ENCODE assay signal across 15 mouse cellular contexts in genomic region chr11:98763502-98763861, GRCm38 (mm10). TPM values are rescaled to one million over a fixed set of nuclear protein-coding genes. Genes with fewer than 3 reads are reported as not detected.
DNase-seq lines count a peak whose midpoint lies in the region; ATAC-seq and TF ChIP-seq lines count a peak whose summit lies in the region.
"Had no signal": no experiment of that assay in that cellular context is flagged by ENCODE, and none has a peak within 500 bp of the region (broad histone marks: within the 10 kb centered on the region; RNA-seq: fewer than 3 reads in every experiment).

No protein-coding gene starts in this region.

- H3K9ac ChIP-seq in hindbrain, embryonic 12.5 days, result no peak overlapping the region
- H3K9ac ChIP-seq in hindbrain, embryonic 14.5 days, result no peak overlapping the region
- H3K9ac ChIP-seq: liver, embryonic 14.5 days; neural tube, embryonic 15.5 days had no signal

- 0 out of 2 replicates have a peak overlapping the region, but pooled peaks have one; percentile 23 for H3K27ac ChIP-seq in hindbrain, embryonic 12.5 days
- no peak overlapping the region for H3K27ac ChIP-seq in hindbrain, embryonic 14.5 days
- peak overlapping the region; percentile 58 for H3K27ac ChIP-seq in small intestine, adult 2 months (ENCODE audit: insufficient read depth, low read depth, low read length)
- H3K27ac ChIP-seq: liver, embryonic 14.5 days; neural tube, embryonic 15.5 days had no signal

- H3K9me3 ChIP-seq in hindbrain, embryonic 12.5 days (replicated peaks), result no peaks in the 10 kb centered on the region
- no peaks in the 10 kb centered on the region for H3K9me3 ChIP-seq in hindbrain, embryonic 14.5 days (ENCODE audit: control insufficient read depth, low read length)
- H3K9me3 ChIP-seq: neural tube, embryonic 15.5 days had no signal

- H3K27me3 ChIP-seq in hindbrain, embryonic 12.5 days, result no peaks in the 10 kb centered on the region
- H3K27me3 ChIP-seq in hindbrain, embryonic 14.5 days (ENCODE audit: control insufficient read depth, insufficient read depth, low read length), result no peaks in the 10 kb centered on the region
- no peaks in the 10 kb centered on the region for H3K27me3 ChIP-seq in small intestine, adult 2 months (ENCODE audit: control insufficient read depth, insufficient read depth, low read length)
- H3K27me3 ChIP-seq: neural tube, embryonic 15.5 days had no signal

- H3K36me3 ChIP-seq in hindbrain, embryonic 12.5 days, result peaks cover 68% of the 10 kb centered on the region
- H3K36me3 ChIP-seq in hindbrain, embryonic 14.5 days (replicated peaks; ENCODE audit: control insufficient read depth, insufficient read depth), result peaks cover 84% of the 10 kb centered on the region
- H3K36me3 ChIP-seq in small intestine, adult 2 months (ENCODE audit: control insufficient read depth, insufficient read depth, low read length), result peaks cover 54% of the 10 kb centered on the region

- H3K4me2 ChIP-seq in hindbrain, embryonic 12.5 days (replicated peaks), result no peak overlapping the region
- no peak overlapping the region for H3K4me2 ChIP-seq in hindbrain, embryonic 14.5 days (replicated peaks)
- H3K4me2 ChIP-seq: neural tube, embryonic 15.5 days had no signal

- peaks cover 38% of the 10 kb centered on the region for H3K4me1 ChIP-seq in hindbrain, embryonic 12.5 days
- peaks cover 32% of the 10 kb centered on the region for H3K4me1 ChIP-seq in hindbrain, embryonic 14.5 days (replicated peaks; ENCODE audit: control insufficient read depth, insufficient read depth, low read length)
- peaks cover 10% of the 10 kb centered on the region for H3K4me1 ChIP-seq in small intestine, adult 2 months (ENCODE audit: control insufficient read depth, insufficient read depth, insufficient read length, low read length)

- DNase-seq in cerebellum, adult 11-12 months, result peak; percentile 34
- DNase-seq in cerebellum, adult 8-10 months, result no peak
- no peak for DNase-seq in hindbrain, embryonic 14.5 days (ENCODE audit: low spot score)
- peak; percentile 14 for DNase-seq in lung, postnatal 36 days
- no peak for DNase-seq in lung, postnatal 14 days
- no peak for DNase-seq in spleen, adult 12 weeks (ENCODE audit: low spot score)
- DNase-seq: kidney, postnatal 14 days; layer of hippocampus, postnatal 36 days; thymus, adult 2 months had no signal

- H3K4me3 ChIP-seq in hindbrain, embryonic 12.5 days, result no peak overlapping the region
- H3K4me3 ChIP-seq in hindbrain, embryonic 14.5 days (replicated peaks; ENCODE audit: low read length), result no peak overlapping the region
- no peak overlapping the region for H3K4me3 ChIP-seq in small intestine, adult 2 months (ENCODE audit: low read depth, low read length)
- H3K4me3 ChIP-seq: neural tube, embryonic 15.5 days had no signal

- 87% methylated on average over 8 of the region's 8 CpGs for WGBS in hindbrain, embryonic 12.5 days
- 90% methylated on average over 8 of the region's 8 CpGs for WGBS in hindbrain, embryonic 14.5 days
- 79% methylated on average over 8 of the region's 8 CpGs for WGBS in small intestine, adult 2 months

- TF ChIP-seq CTCF in small intestine, adult 2 months (IDR thresholded peaks at IDR 0.05; ENCODE audit: extremely low read depth, insufficient read length, insufficient replicate concordance, low read depth, low read length), result no peak

- TF ChIP-seq POLR2A in small intestine, adult 2 months (IDR thresholded peaks at IDR 0.05; ENCODE audit: low read depth, low read length), result no peak

- ATAC-seq in hindbrain, embryonic 12.5 days (ENCODE audit: low FRiP score), result no peak
- no peak for ATAC-seq in hindbrain, embryonic 14.5 days (ENCODE audit: low FRiP score)
- ATAC-seq: inflammation-experienced regulatory T-cells, adult 6 months; midbrain, embryonic 16.5 days had no signal

RNA-seq across cellular contexts. Expression of gene Nr1d1, which starts 11.7 kb away (rescaled TPM):
- polyA plus RNA-seq in hindbrain, embryonic 12.5 days (2016; fragmentation: Nextera tagmentation; extraction: Ambion mirVana), result 1.2 and 1.3 TPM in 2 replicates
- 3.4 and 4.1 TPM in 2 replicates for polyA plus RNA-seq in hindbrain, embryonic 14.5 days (2014; fragmentation: Nextera tagmentation; extraction: Ambion mirVana)
- 59.8 and 206 TPM in 2 replicates for polyA plus RNA-seq in small intestine, adult 2 months (2012; rRNA removed)

RNA-seq across cellular contexts. Expression of gene Thra, which starts 23.0 kb away (rescaled TPM):
- 67.2 and 68.4 TPM in 2 replicates for polyA plus RNA-seq in hindbrain, embryonic 12.5 days (2016; fragmentation: Nextera tagmentation; extraction: Ambion mirVana)
- 165 and 181 TPM in 2 replicates for polyA plus RNA-seq in hindbrain, embryonic 14.5 days (2014; fragmentation: Nextera tagmentation; extraction: Ambion mirVana)
- polyA plus RNA-seq in small intestine, adult 2 months (2012; rRNA removed), result 46.5 and 128 TPM in 2 replicates

RNA-seq across cellular contexts. Expression of gene Msl1, which starts 31.8 kb away (rescaled TPM):
- polyA plus RNA-seq in hindbrain, embryonic 12.5 days (2016; fragmentation: Nextera tagmentation; extraction: Ambion mirVana), result 38.8 and 40.4 TPM in 2 replicates
- polyA plus RNA-seq in hindbrain, embryonic 14.5 days (2014; fragmentation: Nextera tagmentation; extraction: Ambion mirVana), result 23.6 and 24.1 TPM in 2 replicates
- polyA plus RNA-seq in small intestine, adult 2 months (2012; rRNA removed), result 19.8 and 38.5 TPM in 2 replicates

RNA-seq across cellular contexts. Expression of gene Med24, which starts 34.2 kb away (rescaled TPM):
- polyA plus RNA-seq in hindbrain, embryonic 12.5 days (2016; fragmentation: Nextera tagmentation; extraction: Ambion mirVana), result 85.0 and 86.9 TPM in 2 replicates
- 58.4 and 62.7 TPM in 2 replicates for polyA plus RNA-seq in hindbrain, embryonic 14.5 days (2014; fragmentation: Nextera tagmentation; extraction: Ambion mirVana)
- polyA plus RNA-seq in small intestine, adult 2 months (2012; rRNA removed), result 23.8 and 49.5 TPM in 2 replicates

RNA-seq across cellular contexts. Expression of gene Casc3, which starts 41.2 kb away (rescaled TPM):
- 62.5 and 66.5 TPM in 2 replicates for polyA plus RNA-seq in hindbrain, embryonic 12.5 days (2016; fragmentation: Nextera tagmentation; extraction: Ambion mirVana)
- polyA plus RNA-seq in hindbrain, embryonic 14.5 days (2014; fragmentation: Nextera tagmentation; extraction: Ambion mirVana), result 49.3 and 57.4 TPM in 2 replicates
- polyA plus RNA-seq in small intestine, adult 2 months (2012; rRNA removed), result 11.7 and 22.0 TPM in 2 replicates

Comparison
In these comparisons a context has a peak if more than half of its experiments do, and no peak if none do; other contexts are left out.
1. DNase-seq: peak in cerebellum, adult 11-12 months (single experiment) and lung, postnatal 36 days (single experiment); none in cerebellum, adult 8-10 months (single experiment), hindbrain, embryonic 14.5 days (single experiment), lung, postnatal 14 days (single experiment) and spleen, adult 12 weeks (single experiment).
2. RNA of gene Nr1d1, which starts 11.7 kb away (polyA plus RNA-seq): 59.8 to 206 TPM in small intestine, adult 2 months; 3.4 to 4.1 TPM in hindbrain, embryonic 14.5 days and 1.2 to 1.3 TPM in hindbrain, embryonic 12.5 days; every median in the first group is over 10 times any median in the second.